8 mouse cellular contexts compared by ENCODE assay signal in the genomic region with DNA sequence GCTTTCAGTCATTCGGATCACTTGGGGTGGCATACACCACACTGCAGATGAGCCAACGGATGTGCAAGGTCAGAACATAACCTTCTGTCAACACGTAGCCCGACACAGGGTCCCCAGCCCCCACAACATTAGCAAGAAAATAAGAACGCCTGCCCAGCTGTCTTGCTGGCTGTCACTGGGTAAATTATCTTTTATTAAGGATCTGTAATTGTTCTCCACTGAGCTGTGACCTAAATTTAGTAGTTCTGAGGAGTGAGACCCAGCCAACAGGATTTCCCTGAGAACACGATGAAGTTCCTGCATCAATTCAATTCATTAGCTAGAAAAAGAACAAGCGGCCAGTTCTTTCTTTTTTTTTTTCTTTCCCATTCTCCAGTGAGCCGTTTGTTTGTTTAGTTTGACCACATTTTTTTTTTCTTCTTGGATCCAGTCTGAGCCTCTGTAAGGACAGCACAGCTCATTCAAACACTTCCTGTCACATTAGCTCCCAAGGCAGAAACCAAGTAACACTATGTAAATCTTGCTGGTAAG.
DNase-seq lines count a peak whose midpoint lies in the region; ATAC-seq lines count a peak whose summit lies in the region.

No protein-coding gene starts in this region.

- H3K9me3 ChIP-seq in heart, embryonic 10.5 days: no peaks in the 10 kb centered on the region

- H3K4me3 ChIP-seq in heart, embryonic 10.5 days: no peak overlapping the region

- peak overlapping the region; percentile 47; the same call in 1 of the 2 replicates for H3K27ac ChIP-seq in heart, embryonic 10.5 days

- DNase-seq in Muller cell, postnatal 12 days (ENCODE audit: inconsistent ontology term): peak; percentile 75
- DNase-seq in brain, adult 2 months (ENCODE audit: low read depth, low spot score): peak; percentile 36
- DNase-seq in heart, embryonic 10.5 days (ENCODE audit: low spot score): no peak
- peak; percentile 50 for DNase-seq in kidney, adult 9 months
- peak; percentile 30 for DNase-seq in lung, postnatal 14 days
- DNase-seq in urinary bladder, postnatal 36 days (ENCODE audit: low spot score in 2 of 2): no peak
- DNase-seq in thymus, postnatal 36 days: no peak

- ATAC-seq in inflammation-experienced regulatory T-cells, adult 6 months: no peak

- no peaks in the 10 kb centered on the region for H3K27me3 ChIP-seq in heart, embryonic 10.5 days (ENCODE audit: insufficient read depth, poor library complexity, severe bottlenecking)

- no peaks in the 10 kb centered on the region for H3K36me3 ChIP-seq in heart, embryonic 10.5 days

- peaks cover 9% of the 10 kb centered on the region for H3K4me1 ChIP-seq in heart, embryonic 10.5 days

- WGBS in heart, embryonic 10.5 days: 25% methylated on average over 8 of the region's 8 CpGs

Comparison
In these comparisons a context has a peak if more than half of its experiments do, and no peak if none do; other contexts are left out.
1. DNase-seq: peak in Muller cell, postnatal 12 days (single experiment), brain, adult 2 months (single experiment), kidney, adult 9 months (single experiment) and lung, postnatal 14 days (single experiment); none in heart, embryonic 10.5 days (single experiment), urinary bladder, postnatal 36 days (0 of 2) and thymus, postnatal 36 days (0 of 2).